Mouse (Mus musculus): ENCODE data around the gene Aagab. TPM values are rescaled to one million over a fixed set of nuclear protein-coding genes. Genes with fewer than 3 reads are reported as not detected.

Gene Aagab
- total RNA-seq, 1 experiment from 2014 or later = 30.7 TPM

DNA sequence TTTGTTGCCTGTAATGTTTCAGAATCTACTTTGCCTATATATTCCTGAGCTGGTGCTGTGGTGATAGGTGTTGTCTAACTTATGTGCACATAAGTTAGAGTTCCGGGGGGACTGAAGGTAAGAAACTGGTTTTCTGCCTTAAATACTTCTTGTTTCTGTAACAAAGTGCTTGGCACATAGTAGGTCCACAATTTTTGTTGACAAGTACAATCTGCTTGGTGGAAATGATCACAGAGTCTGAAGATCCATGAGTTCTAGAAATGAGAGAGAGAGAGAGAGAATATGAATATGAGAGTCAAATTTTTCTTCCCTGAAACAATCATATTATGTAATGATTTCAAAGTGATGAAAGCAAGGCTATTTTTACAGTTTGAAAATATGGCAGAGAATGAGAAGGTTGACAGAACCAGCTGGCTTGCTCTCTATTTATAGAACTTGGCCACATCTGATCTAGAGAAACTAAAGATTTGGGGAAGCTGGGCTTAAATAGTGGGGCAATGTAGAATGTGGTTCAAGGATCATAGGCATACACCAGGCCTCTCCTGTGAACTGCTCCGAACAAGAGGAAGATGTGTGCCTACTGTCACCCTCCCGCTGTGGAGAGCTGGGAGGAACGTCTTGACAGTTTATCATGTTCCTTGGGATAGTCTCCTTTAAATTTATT lies 39.7 kb downstream of the Aagab start:
- peak; percentile 63 for ATAC-seq (replicated peaks; ENCODE audit: low read depth, poor library complexity, severe bottlenecking)

GRCm38 (mm10) chr9:63644011-63644410 lies 41.6 kb downstream of the Aagab start:
- ATAC-seq (replicated peaks; ENCODE audit: low read depth, poor library complexity, severe bottlenecking) = no peak

DNA sequence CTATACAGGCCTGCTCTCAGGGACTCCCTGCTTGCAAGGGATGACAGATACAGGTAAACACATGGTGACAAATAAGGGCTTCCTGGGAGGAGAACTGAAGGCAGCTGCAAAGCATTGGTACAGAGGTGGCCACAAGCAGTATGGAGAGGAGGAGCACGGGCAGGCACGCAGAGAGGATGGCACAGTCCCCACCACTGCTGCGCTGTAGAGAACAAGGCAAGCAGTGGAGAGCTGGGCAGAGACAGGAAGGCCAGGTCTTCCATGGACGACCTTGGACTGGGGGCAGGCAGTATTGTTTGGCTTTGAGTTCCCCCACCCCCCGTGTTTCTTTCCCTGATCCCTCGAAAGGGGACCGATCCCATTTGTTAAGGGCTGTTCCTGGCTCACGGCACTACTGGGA lies 42.6 kb downstream of the Aagab start:
- no peak for ATAC-seq (replicated peaks; ENCODE audit: low read depth, poor library complexity, severe bottlenecking)

DNA sequence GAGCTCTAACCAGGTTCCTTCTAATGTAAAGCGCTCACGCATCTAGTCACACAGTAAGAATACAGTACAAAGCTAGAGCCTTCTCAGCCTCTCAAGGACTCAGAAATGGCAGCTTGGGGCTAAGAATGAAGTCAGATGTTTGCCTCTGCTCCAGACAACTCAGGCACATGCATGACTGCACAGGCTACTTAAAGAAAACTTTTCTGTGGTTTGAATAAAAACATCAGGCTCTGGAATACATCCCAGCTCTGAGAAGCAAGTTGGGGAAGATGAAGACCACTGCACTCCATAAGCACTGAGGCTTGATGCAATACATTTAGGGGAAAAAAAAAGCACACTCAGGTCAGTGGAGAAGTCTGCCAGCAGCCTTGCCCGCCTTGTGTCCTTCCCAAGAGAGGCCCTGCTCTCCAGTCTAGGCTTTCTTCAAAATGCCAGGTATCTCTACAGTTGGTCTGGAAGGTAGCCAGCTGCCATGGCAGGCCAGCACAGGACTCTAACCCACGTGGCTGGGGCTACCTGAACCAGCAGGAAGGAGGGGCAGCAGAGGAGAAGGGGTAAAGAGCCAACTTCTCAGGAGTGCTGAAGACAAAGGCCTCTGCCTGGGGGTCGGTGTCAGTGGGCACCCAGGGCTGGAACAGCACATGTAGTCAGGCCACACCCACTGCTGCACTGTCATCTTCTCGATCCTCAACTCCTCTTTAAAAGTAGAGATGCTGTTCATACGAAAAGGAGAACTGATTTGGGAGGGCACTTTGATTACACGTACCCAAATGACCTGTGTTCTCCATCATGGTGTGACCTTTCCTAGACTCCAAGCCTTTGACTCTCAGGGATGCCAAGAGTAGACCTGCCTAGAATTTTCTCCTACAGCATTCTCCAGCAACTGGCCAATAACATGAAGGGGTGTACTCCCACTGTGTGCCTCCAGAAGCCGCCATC lies 45.4 kb downstream of the Aagab start:
- ATAC-seq (replicated peaks; ENCODE audit: low read depth, poor library complexity, severe bottlenecking) = no peak

- no peak for ATAC-seq (replicated peaks; ENCODE audit: low read depth, poor library complexity, severe bottlenecking)
Observed at GRCm38 (mm10) chr9:63648520-63648918, 46.1 kb downstream of the Aagab start.

DNA sequence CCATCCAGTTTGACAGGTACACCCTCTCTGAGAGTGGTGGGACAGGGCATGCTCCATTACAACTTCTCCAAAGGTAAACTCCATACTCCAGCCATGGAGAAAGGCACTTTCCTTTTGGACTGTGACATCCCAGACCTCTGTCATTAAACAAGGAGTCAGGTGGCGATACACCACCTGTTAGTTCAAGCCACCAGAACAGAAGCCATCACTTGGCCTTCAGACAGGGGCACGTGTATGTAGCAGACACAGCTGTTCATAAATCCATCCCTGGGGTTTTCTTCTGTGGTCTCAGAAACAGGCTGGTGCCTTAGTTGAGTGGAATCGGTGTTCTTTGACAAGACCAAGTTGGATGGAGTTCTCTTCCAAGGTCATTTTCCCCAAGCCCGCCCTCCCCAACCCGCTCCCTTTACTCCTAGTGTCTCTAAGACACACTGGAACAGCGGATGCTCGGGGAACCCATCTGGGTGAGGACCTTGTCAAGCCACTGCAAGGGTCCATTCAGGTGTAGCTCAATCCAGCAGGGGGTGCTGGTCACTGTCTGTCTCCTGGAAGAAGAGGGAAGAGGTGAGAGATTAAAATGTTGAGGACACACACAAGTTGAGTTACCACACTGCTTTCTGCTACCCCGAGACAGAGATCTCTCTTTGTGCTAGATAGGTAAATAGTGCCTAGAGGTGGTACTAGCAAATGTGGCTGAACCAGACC lies 47.5 kb downstream of the Aagab start:
- ATAC-seq (replicated peaks; ENCODE audit: low read depth, poor library complexity, severe bottlenecking) = no peak

DNA sequence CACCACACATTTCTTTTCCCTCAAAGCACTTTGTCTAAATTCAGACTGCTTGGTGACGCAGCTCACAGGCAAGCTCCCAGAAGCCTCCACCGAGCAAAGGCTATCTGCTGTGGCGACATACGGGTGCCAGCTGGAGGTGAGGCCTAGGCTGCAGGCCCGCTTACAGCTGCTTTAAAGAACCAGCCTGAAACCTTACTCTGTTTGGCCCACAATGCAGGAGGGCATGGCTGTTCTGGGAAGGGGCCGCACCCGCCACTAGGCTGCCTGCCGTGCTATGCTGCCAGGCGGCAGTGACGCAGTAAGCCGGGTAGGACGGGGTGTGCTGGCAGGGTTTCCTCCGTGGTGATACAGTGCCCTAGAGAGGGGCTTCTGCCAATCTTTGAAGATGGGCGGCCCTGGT lies 48.4 kb downstream of the Aagab start:
- no peak for ATAC-seq (replicated peaks; ENCODE audit: low read depth, poor library complexity, severe bottlenecking)

- no peak for ATAC-seq (replicated peaks; ENCODE audit: low read depth, poor library complexity, severe bottlenecking)
Observed at GRCm38 (mm10) chr9:63651594-63651993, 49.1 kb downstream of the Aagab start.

GRCm38 (mm10) chr9:63653666-63654065 lies 51.2 kb downstream of the Aagab start:
- ATAC-seq (replicated peaks; ENCODE audit: low read depth, poor library complexity, severe bottlenecking) = no peak

GRCm38 (mm10) chr9:63654575-63654974 lies 52.1 kb downstream of the Aagab start:
- no peak for ATAC-seq (replicated peaks; ENCODE audit: low read depth, poor library complexity, severe bottlenecking)

GRCm38 (mm10) chr9:63655092-63655491 lies 52.6 kb downstream of the Aagab start:
- ATAC-seq (replicated peaks; ENCODE audit: low read depth, poor library complexity, severe bottlenecking) = no peak

GRCm38 (mm10) chr9:63657167-63657566 lies 54.7 kb downstream of the Aagab start:
- no peak for ATAC-seq (replicated peaks; ENCODE audit: low read depth, poor library complexity, severe bottlenecking)

- no peak for ATAC-seq (replicated peaks; ENCODE audit: low read depth, poor library complexity, severe bottlenecking)
Observed at GRCm38 (mm10) chr9:63658436-63658835, 56.0 kb downstream of the Aagab start.

DNA sequence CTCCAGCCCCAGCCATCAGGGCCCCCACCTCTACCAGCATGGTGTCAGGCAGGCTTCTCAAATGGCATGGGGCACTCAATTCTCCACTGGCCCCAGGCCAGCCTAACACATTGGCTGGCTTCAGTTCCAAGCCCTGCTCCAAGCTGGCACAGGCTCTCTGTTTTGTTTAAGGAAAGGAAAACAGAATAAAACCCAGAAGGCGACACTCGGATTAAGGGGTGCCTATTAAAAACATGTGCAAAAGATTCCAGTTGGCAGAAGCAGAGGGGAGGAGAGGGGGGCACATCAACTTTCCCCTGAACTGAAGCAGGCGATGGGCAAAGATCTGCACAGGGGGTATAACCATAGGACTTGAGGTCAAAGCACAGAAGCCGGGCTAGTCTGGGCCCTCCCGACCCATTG lies 56.5 kb downstream of the Aagab start:
- ATAC-seq (replicated peaks; ENCODE audit: low read depth, poor library complexity, severe bottlenecking) = no peak

DNA sequence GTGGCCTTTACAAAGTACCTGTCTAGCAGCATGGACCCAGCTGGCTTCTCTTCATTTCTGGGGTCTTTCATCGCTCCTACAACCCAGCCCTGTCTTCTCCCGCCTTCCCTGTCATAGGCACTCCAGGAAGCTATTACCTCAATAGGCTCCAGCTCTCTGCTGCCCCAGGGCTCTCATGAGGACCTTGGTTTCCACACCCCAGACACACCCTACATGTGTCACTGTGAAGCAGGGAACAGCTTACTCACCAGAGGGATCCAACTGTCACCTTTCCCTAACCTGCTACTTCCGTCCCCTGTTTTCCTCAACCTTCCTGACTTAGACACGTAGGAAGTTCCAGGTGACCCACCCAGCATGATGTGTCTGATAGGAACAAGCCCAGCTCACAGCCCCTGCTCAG lies 57.6 kb downstream of the Aagab start:
- ATAC-seq (replicated peaks; ENCODE audit: low read depth, poor library complexity, severe bottlenecking) = no peak

- ATAC-seq (replicated peaks; ENCODE audit: low read depth, poor library complexity, severe bottlenecking) = no peak
Observed at GRCm38 (mm10) chr9:63660691-63661090, 58.2 kb downstream of the Aagab start.

- ATAC-seq (replicated peaks; ENCODE audit: low read depth, poor library complexity, severe bottlenecking) = no peak
Observed at GRCm38 (mm10) chr9:63662759-63663158, 60.3 kb downstream of the Aagab start.

DNA sequence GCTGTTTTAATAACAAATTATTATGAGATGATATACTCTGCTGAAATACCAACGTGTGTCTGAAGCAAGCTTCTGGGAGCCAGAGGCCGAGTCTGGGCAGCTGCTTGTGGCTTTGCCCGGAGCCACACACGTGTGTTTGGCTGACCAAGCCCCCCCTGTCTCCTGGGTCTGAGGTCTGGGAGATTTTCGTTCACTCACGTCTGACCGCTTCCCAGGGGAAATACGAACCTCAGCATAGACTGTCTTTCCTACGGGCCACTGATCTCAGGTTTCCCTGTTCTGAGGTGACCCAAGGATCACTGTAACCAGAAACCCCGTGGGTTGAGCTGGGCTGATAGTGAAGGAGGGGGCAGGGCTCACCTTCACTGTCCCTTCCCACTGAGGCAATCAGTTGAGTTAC lies 60.8 kb downstream of the Aagab start:
- ATAC-seq (replicated peaks; ENCODE audit: low read depth, poor library complexity, severe bottlenecking) = no peak

GRCm38 (mm10) chr9:63664300-63664745 lies 61.9 kb downstream of the Aagab start:
- peak; percentile 74 for ATAC-seq (replicated peaks; ENCODE audit: low read depth, poor library complexity, severe bottlenecking)

- no peak for ATAC-seq (replicated peaks; ENCODE audit: low read depth, poor library complexity, severe bottlenecking)
Observed at GRCm38 (mm10) chr9:63664792-63665646, 62.6 kb downstream of the Aagab start.
